Mouse (Mus musculus) liver, adult 2 months (tissue): ENCODE measurements around the gene Adamtsl2. TPM values are rescaled to one million over a fixed set of nuclear protein-coding genes. Genes with fewer than 3 reads are reported as not detected.

Experiments
- DNase-seq: peaks from one replicate; pipeline ENCODE4 v3.0.0-alpha.2; 2011; ENCODE audit warnings: low read depth, low spot score; ENCODE audit errors: extremely low read depth
- H3K27ac ChIP-seq: fragments of 200-500 bp; replicated peaks from 2 replicates; pipeline ENCODE4 v1.5.1; 2012; ENCODE audit warnings: low read depth, mild to moderate bottlenecking, control low read depth, inconsistent platforms, low read length; ENCODE audit not compliant: insufficient read depth
- H3K27me3 ChIP-seq: fragments of 200-500 bp; 2 replicates; pipeline ENCODE4 v1.6.1; 2012; ENCODE audit warnings: mild to moderate bottlenecking, moderate library complexity, low read length, inconsistent platforms; ENCODE audit not compliant: control insufficient read depth, insufficient read depth
- H3K36me3 ChIP-seq: fragments of 200-500 bp; 2 replicates; pipeline ENCODE4 v1.6.1; 2012; ENCODE audit warnings: low read length, inconsistent platforms; ENCODE audit not compliant: control insufficient read depth, insufficient read depth
- H3K4me1 ChIP-seq: fragments of 200-500 bp; 2 replicates; pipeline ENCODE4 v1.6.1; 2011; ENCODE audit warnings: low read length; ENCODE audit not compliant: control insufficient read depth, insufficient read depth
- H3K4me3 ChIP-seq: fragments of 200-500 bp; 2 replicates; pipeline ENCODE4 v1.5.1; 2011; ENCODE audit warnings: low read depth, mild to moderate bottlenecking, control low read depth, low read length, moderate library complexity; ENCODE audit not compliant: insufficient read depth
- H3K79me2 ChIP-seq: fragments of 200-500 bp; 2 replicates; pipeline ENCODE4 v1.6.1; 2012; ENCODE audit warnings: inconsistent platforms, mild to moderate bottlenecking, low read length, moderate library complexity; ENCODE audit not compliant: control insufficient read depth, insufficient read depth
- H3K9ac ChIP-seq: fragments of 200-500 bp; 2 replicates; pipeline ENCODE4 v1.6.1; 2012; ENCODE audit warnings: low read depth, mild to moderate bottlenecking, control low read depth, inconsistent platforms, low read length
- CTCF ChIP-seq: fragments of 200-500 bp; IDR thresholded peaks from 2 replicates; pipeline ENCODE4 v1.5.1; 2011; ENCODE audit warnings: low read depth, low read length, control low read depth
- POLR2A ChIP-seq: fragments of 200-500 bp; IDR thresholded peaks from 2 replicates; pipeline ENCODE4 v1.6.1; 2011; ENCODE audit warnings: low read length, control low read depth; ENCODE audit not compliant: insufficient read depth; ENCODE audit errors: extremely low read depth
- WGBS: fragments of 180-500 bp; shearing (Covaris S2); methylation state at CpG from one replicate; pipeline ENCODE4 v1.1.7; 2018; 5-methylcytosine and 5-hydroxymethylcytosine counted together
- polyA plus RNA-seq: library from polyadenylated mRNA; depleted of rRNA; stranded (reverse); fragments of >200 nt; gene quantifications from 2 replicates; pipeline ENCODE4 v1.2.3, GENCODE M21; 2012
- total RNA-seq: library from RNA; depleted of rRNA; stranded (reverse); fragments of >200 nt; gene quantifications from 2 replicates; pipeline ENCODE4 v1.2.3, GENCODE M21; 2014

The Adamtsl2 gene
- total and polyA plus RNA-seq, 2 experiments = 3.5 to 4.4 TPM

GRCm38 (mm10) chr2:27085801-27086200 lies 6.6 kb downstream of the Adamtsl2 start:
- Histone ChIP-seq H3K27me3 (no peaks in the 10 kb centered on the region), H3K9ac (no peak overlapping the region), H3K79me2 (no peaks in the 10 kb centered on the region), H3K36me3 (no peaks in the 10 kb centered on the region), H3K27ac (no peak overlapping the region), H3K4me3 (no peak overlapping the region), H3K4me1 (peaks cover 5% of the 10 kb centered on the region; the same call in 1 of the 2 replicates)
- WGBS = 62% methylated on average over 2 of the region's 2 CpGs
- TF ChIP-seq CTCF (no peak), POLR2A (no peak)
- DNase-seq = no peak

- H3K36me3 ChIP-seq = no peaks in the 10 kb centered on the region
- no peaks in the 10 kb centered on the region for H3K27me3 ChIP-seq
- no peaks in the 10 kb centered on the region for H3K79me2 ChIP-seq
- no peak overlapping the region for H3K27ac ChIP-seq
- TF ChIP-seq POLR2A (no peak), CTCF (no peak)
- no peak overlapping the region for H3K4me3 ChIP-seq
- H3K9ac ChIP-seq = no peak overlapping the region
- 80% methylated on average over 4 of the region's 4 CpGs for WGBS
- no peak for DNase-seq
- peaks cover 5% of the 10 kb centered on the region; the same call in 1 of the 2 replicates for H3K4me1 ChIP-seq
These were observed 7.4 kb downstream of the Adamtsl2 start for GRCm38 (mm10) chr2:27086483-27087010.

DNA sequence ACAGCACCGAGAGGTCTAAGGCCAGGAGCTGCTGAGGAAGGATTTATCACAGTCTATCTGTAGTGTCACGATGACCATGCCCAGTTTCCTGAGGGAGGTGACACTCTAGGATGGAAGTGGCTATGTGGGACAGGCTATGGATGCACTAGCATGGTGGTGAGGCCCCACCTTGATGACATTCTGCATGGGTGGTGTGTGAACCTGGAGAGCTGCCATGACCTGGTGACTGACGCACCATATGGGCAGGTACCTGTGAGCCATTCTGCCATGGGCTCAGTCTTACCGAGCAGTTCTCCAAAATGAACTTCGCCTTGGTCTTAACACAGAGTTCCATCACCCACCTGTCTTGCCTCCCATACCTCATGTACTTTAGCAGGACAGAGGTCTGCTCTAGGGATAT lies 8.4 kb downstream of the Adamtsl2 start:
- H3K36me3 ChIP-seq = no peaks in the 10 kb centered on the region
- TF ChIP-seq CTCF (no peak), POLR2A (no peak)
- no peak overlapping the region for H3K9ac ChIP-seq
- H3K79me2 ChIP-seq = no peaks in the 10 kb centered on the region
- WGBS = 85% methylated on average over 5 of the region's 5 CpGs
- peaks cover 5% of the 10 kb centered on the region; the same call in 1 of the 2 replicates for H3K4me1 ChIP-seq
- no peak for DNase-seq
- H3K27me3 ChIP-seq = no peaks in the 10 kb centered on the region
- H3K4me3 ChIP-seq = no peak overlapping the region
- H3K27ac ChIP-seq = peak overlapping the region; percentile 3; the same call in 1 of the 2 replicates

DNA sequence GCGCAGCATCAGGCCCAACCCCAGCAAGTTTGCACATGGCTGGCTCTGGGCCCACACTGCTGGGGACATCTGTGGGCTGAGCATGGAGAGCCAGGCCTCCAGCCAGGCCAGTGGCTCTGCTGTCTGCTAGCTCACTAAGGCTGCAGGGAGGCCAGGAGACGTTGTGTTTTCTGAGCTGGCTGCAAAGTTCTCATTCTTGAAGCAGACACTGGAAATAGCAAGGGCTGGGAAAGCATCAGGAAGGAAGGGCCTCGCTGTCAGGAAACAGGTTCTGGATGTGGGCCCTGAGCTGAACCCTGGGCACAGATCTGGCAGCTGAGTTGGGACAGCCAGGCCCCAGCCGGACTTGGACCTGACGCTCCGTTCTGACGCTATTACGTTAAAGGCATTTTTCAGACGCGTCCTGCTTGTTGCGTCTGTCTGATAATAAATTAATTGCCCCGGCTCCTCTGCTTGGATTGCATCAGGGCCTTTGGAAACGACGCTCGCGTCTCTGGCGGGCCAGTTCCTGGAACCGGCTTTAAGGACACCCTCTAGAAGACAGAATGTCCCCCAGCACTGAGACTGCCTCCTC lies 9.0 kb downstream of the Adamtsl2 start:
- Histone ChIP-seq H3K36me3 (no peaks in the 10 kb centered on the region), H3K27ac (peak overlapping the region; percentile 59), H3K79me2 (no peaks in the 10 kb centered on the region), H3K27me3 (no peaks in the 10 kb centered on the region), H3K9ac (no peak overlapping the region), H3K4me3 (no peak overlapping the region), H3K4me1 (peaks cover 5% of the 10 kb centered on the region; the same call in 1 of the 2 replicates)
- peak; percentile 35 for DNase-seq
- no peak for TF ChIP-seq CTCF
- TF ChIP-seq POLR2A = no peak
- 69% methylated on average over 18 of the region's 18 CpGs for WGBS

DNA sequence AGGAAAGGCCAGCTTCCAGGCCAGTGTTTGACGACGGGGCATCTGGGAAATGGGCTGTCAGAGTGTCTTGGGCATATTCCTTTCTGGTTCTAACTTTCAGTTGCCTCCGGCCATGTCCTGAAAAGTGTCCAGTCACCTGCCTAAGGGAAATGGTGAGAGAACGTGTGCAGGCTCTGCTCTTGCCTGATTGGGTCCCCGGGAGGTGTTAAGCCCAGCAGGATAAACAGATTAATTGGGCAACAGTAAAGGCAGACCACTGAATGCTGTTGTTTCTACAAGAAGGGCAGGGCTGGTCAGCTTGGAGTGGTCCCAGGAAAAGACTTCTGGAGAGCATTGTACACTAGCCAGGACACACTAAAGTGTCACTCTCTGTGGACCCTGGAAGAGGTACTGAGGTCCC lies 9.5 kb downstream of the Adamtsl2 start:
- Histone ChIP-seq H3K4me3 (no peak overlapping the region), H3K27me3 (no peaks in the 10 kb centered on the region), H3K9ac (no peak overlapping the region), H3K4me1 (peaks cover 5% of the 10 kb centered on the region; the same call in 1 of the 2 replicates), H3K79me2 (no peaks in the 10 kb centered on the region), H3K36me3 (no peaks in the 10 kb centered on the region), H3K27ac (peak overlapping the region; percentile 59)
- 71% methylated on average over 5 of the region's 5 CpGs for WGBS
- DNase-seq = no peak
- TF ChIP-seq POLR2A (no peak), CTCF (no peak)

GRCm38 (mm10) chr2:27089238-27089637 lies 10.1 kb downstream of the Adamtsl2 start:
- H3K27me3 ChIP-seq = no peaks in the 10 kb centered on the region
- no peak overlapping the region for H3K9ac ChIP-seq
- H3K27ac ChIP-seq = peak overlapping the region; percentile 59
- peaks cover 5% of the 10 kb centered on the region; the same call in 1 of the 2 replicates for H3K4me1 ChIP-seq
- peak; percentile 27 for DNase-seq
- no peaks in the 10 kb centered on the region for H3K79me2 ChIP-seq
- no peaks in the 10 kb centered on the region for H3K36me3 ChIP-seq
- H3K4me3 ChIP-seq = no peak overlapping the region
- TF ChIP-seq POLR2A (no peak), CTCF (no peak)
- WGBS = 53% methylated on average over 1 of the region's 1 CpGs
